26 mouse cellular contexts compared by ENCODE assay signal in the genomic region with DNA sequence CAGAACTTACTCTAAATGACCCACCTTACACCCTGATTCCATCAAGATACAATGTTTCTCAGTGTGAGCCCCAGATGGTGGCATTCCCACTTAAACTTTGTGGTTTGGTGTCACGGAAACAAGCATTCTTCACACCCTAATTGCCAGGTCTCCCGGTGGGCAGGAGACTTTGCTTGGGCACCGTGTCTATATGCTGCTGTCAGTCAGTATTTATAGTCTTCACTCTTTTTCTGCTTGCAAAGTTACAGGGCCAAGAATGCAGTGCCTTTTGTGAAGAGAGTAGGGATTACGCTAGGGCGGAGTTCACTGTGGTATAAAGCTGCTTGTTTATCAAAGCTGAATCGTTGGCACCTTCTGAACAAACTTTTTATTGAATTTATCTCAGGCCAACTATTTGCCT. TPM values are rescaled to one million over a fixed set of nuclear protein-coding genes. Genes with fewer than 3 reads are reported as not detected.
"Had no signal": no experiment of that assay in that cellular context is flagged by ENCODE, and none has a peak within 500 bp of the region (broad histone marks: within the 10 kb centered on the region; RNA-seq: fewer than 3 reads in every experiment).

No protein-coding gene starts in this region.

- H3K4me2 ChIP-seq: limb, embryonic 13.5 days; lung, embryonic 14.5 days; midbrain, embryonic 11.5 days; midbrain, embryonic 15.5 days; neural tube, embryonic 15.5 days had no signal

- H3K36me3 ChIP-seq: limb, embryonic 10.5 days; limb, embryonic 13.5 days; midbrain, embryonic 15.5 days; neural tube, embryonic 15.5 days had no signal

- H3K4me3 ChIP-seq: layer of hippocampus, adult 2 months; limb, embryonic 10.5 days; limb, embryonic 13.5 days; megakaryocyte, embryonic 14.5 days; midbrain, embryonic 15.5 days; myocyte; neural tube, embryonic 15.5 days had no signal

- ATAC-seq: liver, postnatal 0 days; lung, postnatal 0 days; midbrain, embryonic 15.5 days had no signal

- H3K9ac ChIP-seq: limb, embryonic 13.5 days; liver, embryonic 14.5 days; liver, postnatal 0 days; lung, embryonic 14.5 days; midbrain, embryonic 15.5 days; neural tube, embryonic 15.5 days had no signal

- H3K4me1 ChIP-seq: megakaryocyte, embryonic 14.5 days had no signal

- H3K27me3 ChIP-seq: limb, embryonic 13.5 days had no signal

- H3K9me3 ChIP-seq: limb, embryonic 10.5 days; limb, embryonic 13.5 days; megakaryocyte, embryonic 14.5 days; midbrain, embryonic 15.5 days; neural tube, embryonic 15.5 days had no signal

- DNase-seq: kidney, adult 2 months; kidney, postnatal 25 days; layer of hippocampus, adult 9-11 months; liver; liver, postnatal 0 days; lung, embryonic 14.5 days; retina, postnatal 1 day; right cerebral cortex, postnatal 25 days; thymus, adult 18-20 months; thymus, postnatal 36 days had no signal

- H3K27ac ChIP-seq: kidney, postnatal 0 days; layer of hippocampus, adult 2 months; limb, embryonic 13.5 days; liver, embryonic 14.5 days; macrophage; midbrain, embryonic 15.5 days; neural tube, embryonic 15.5 days had no signal

RNA-seq across cellular contexts. Expression of a gene that starts 34.0 kb away (rescaled TPM):
- total RNA-seq: layer of hippocampus, adult 2 months; layer of hippocampus, postnatal 25 days; monocyte, adult 5-6 weeks had no signal
- polyA plus RNA-seq: kidney, embryonic 14.5 days; limb, embryonic 10.5 days; limb, embryonic 13.5 days; macrophage; midbrain, embryonic 11.5 days; neural tube, embryonic 11.5 days; neural tube, embryonic 15.5 days had no signal
